Mouse (Mus musculus) MEL (cell line): ENCODE results near the gene Sfn.

ENCODE experiments used
- CHD1 ChIP-seq: IDR thresholded peaks from 2 replicates; pipeline ENCODE4 v1.6.1; 2012; ENCODE audit warnings: low read depth, mild to moderate bottlenecking, inconsistent platforms, low read length, improper control_type of control experiment
- CTCF ChIP-seq, 3 experiments: IDR thresholded peaks in 2 of 3; conservative IDR thresholded peaks in 1 of 3; 2 replicates each; pipeline ENCODE4 v1.5.1; 2011 to 2012; ENCODE audit warnings: low read length in 3 of 3, low read depth in 2 of 3, mild to moderate bottlenecking in 2 of 3, improper control_type of control experiment in 1 of 3, inconsistent platforms in 1 of 3, mixed read lengths in 1 of 3, moderate library complexity in 1 of 3; ENCODE audit not compliant: control insufficient read depth in 1 of 3, insufficient read depth in 1 of 3, poor library complexity in 1 of 3, severe bottlenecking in 1 of 3
- POLR2A ChIP-seq, 2 experiments: IDR thresholded peaks; 2 replicates each; pipeline ENCODE4 v1.6.1; 2011 to 2012; ENCODE audit warnings: low read length in 2 of 2, mild to moderate bottlenecking in 2 of 2, control low read depth in 1 of 2, improper control_type of control experiment in 1 of 2, low read depth in 1 of 2, moderate library complexity in 1 of 2; ENCODE audit not compliant: control insufficient read depth in 1 of 2, insufficient read depth in 1 of 2, poor library complexity in 1 of 2
- POLR2AphosphoS2 ChIP-seq: IDR thresholded peaks from 2 replicates; pipeline ENCODE4 v1.6.1; 2011; ENCODE audit warnings: low read length, improper control_type of control experiment

DNA sequence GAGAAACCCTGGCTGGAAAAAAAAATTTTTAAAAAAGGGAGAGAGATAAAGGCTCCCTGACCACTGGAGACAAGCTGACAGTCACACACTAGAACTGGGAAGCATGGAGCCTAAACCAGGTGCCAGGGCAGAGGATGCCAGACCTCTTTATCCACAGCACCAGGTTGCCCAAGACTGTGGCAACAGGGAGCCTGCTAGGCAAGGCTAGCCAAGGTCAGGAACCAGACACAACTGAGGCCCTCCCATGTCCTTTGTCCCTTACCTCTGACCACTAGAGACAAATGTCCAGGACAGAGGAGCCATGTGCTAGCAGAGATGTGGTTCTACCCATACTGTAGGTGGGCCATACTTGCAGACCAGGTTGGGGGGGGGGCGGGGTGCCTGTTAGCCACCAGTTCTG, 49.9 kb downstream of the Sfn start:
- TF ChIP-seq CTCF (IDR thresholded peaks at IDR 0.05 in 2 of 3, conservative IDR thresholded peaks at IDR 0.05 in 1 of 3; ENCODE audit: control insufficient read depth in 1 of 3, insufficient read depth in 1 of 3, low read depth in 2 of 3, low read length in 3 of 3, poor library complexity in 1 of 3, severe bottlenecking in 1 of 3) (no peak), POLR2A (IDR thresholded peaks at IDR 0.05; ENCODE audit: control insufficient read depth in 1 of 2, insufficient read depth in 1 of 2, low read depth in 1 of 2, low read length in 2 of 2, poor library complexity in 1 of 2) (no peak), CHD1 (no peak), POLR2AphosphoS2 (no peak)
